Mouse (Mus musculus) lung, postnatal 0 days (tissue): ENCODE measurements at regions not wholly inside any gene's neighbourhood (a gene's known extent, or its start where the extent isn't known, plus 50 kb on each side); places are given as distances from the start of the nearest gene placed in this dataset.

ENCODE experiments used
- CTCF ChIP-seq: IDR thresholded peaks from 2 replicates; pipeline ENCODE4 v1.5.1; 2016; ENCODE audit warnings: antibody characterized with exemption, mild to moderate bottlenecking
- EP300 ChIP-seq: IDR thresholded peaks from 2 replicates; pipeline ENCODE4 v1.6.1; 2016; ENCODE audit warnings: antibody characterized with exemption, mild to moderate bottlenecking, control low read depth

- no peak for TF ChIP-seq EP300
- TF ChIP-seq CTCF = 0 out of 2 replicates have a peak, but pooled peaks have one; percentile 5
Observed at GRCm38 (mm10) chr19:26461712-26462111, 143.1 kb upstream of the Smarca2 start.
